Mouse (Mus musculus) right cerebral cortex, adult 18-20 months (tissue): ENCODE measurements at regions not wholly inside any gene's neighbourhood (a gene's known extent, or its start where the extent isn't known, plus 50 kb on each side); places are given as distances from the start of the nearest gene placed in this dataset.
"Not testable (repeated sequence)": the region's sequence is repeated elsewhere in the genome, so short reads cannot be mapped to it uniquely, and the experiment has no call there.

Experiments used
- DNase-seq: peaks from one replicate; pipeline ENCODE4 v3.0.0; 2022; ENCODE audit warnings: mixed read lengths

GRCm38 (mm10) chr3:155662280-155662679, 569.0 kb downstream of the Lrriq3 start:
- DNase-seq: no peak

GRCm38 (mm10) chr3:155672558-155672957, 579.3 kb downstream of the Lrriq3 start:
- no peak for DNase-seq

- DNase-seq: no peak
These were observed 587.0 kb downstream of the Lrriq3 start for GRCm38 (mm10) chr3:155680200-155680599.

- no peak for DNase-seq
These were observed 589.9 kb downstream of the Lrriq3 start for GRCm38 (mm10) chr3:155682921-155683813.

- no peak for DNase-seq
These were observed 595.1 kb downstream of the Lrriq3 start for GRCm38 (mm10) chr3:155688358-155688757.

- no peak for DNase-seq
These were observed 629.8 kb downstream of the Lrriq3 start for GRCm38 (mm10) chr3:155723011-155723510.

- no peak for DNase-seq
These were observed 649.2 kb downstream of the Lrriq3 start for GRCm38 (mm10) chr3:155742421-155742820.

- not testable (repeated sequence) for DNase-seq
These were observed 653.4 kb downstream of the Lrriq3 start for GRCm38 (mm10) chr3:155746601-155747000.

- DNase-seq: no peak
These were observed 654.3 kb downstream of the Lrriq3 start for GRCm38 (mm10) chr3:155747511-155747910.

GRCm38 (mm10) chr3:155757285-155757684, 664.1 kb downstream of the Lrriq3 start:
- no peak for DNase-seq

GRCm38 (mm10) chr3:155776019-155776418, 682.8 kb downstream of the Lrriq3 start:
- DNase-seq: no peak

GRCm38 (mm10) chr3:155777025-155777424, 683.8 kb downstream of the Lrriq3 start:
- DNase-seq: no peak

- no peak for DNase-seq
These were observed 722.5 kb downstream of the Lrriq3 start for GRCm38 (mm10) chr3:155815693-155816092.

GRCm38 (mm10) chr3:155824863-155825262, 731.6 kb downstream of the Lrriq3 start:
- no peak for DNase-seq

GRCm38 (mm10) chr3:155866286-155866685, 695.3 kb upstream of the Negr1 start:
- DNase-seq: no peak

- DNase-seq: no peak
These were observed 685.9 kb upstream of the Negr1 start for GRCm38 (mm10) chr3:155875696-155876095.

GRCm38 (mm10) chr3:155878401-155878800, 683.2 kb upstream of the Negr1 start:
- DNase-seq: no peak

- no peak for DNase-seq
These were observed 680.9 kb upstream of the Negr1 start for GRCm38 (mm10) chr3:155880722-155881121.

GRCm38 (mm10) chr3:155915981-155916380, 645.6 kb upstream of the Negr1 start:
- DNase-seq: peak; percentile 19

GRCm38 (mm10) chr3:155942896-155943295, 618.7 kb upstream of the Negr1 start:
- DNase-seq: no peak

GRCm38 (mm10) chr3:155944042-155944735, 617.4 kb upstream of the Negr1 start:
- no peak for DNase-seq

GRCm38 (mm10) chr3:155945188-155945587, 616.4 kb upstream of the Negr1 start:
- DNase-seq: no peak

- DNase-seq: not testable (repeated sequence)
These were observed 599.1 kb upstream of the Negr1 start for GRCm38 (mm10) chr3:155962496-155962895.

GRCm38 (mm10) chr3:155979636-155980035, 582.0 kb upstream of the Negr1 start:
- DNase-seq: no peak
